Mouse (Mus musculus) liver, embryonic 12.5 days (tissue): Measurements from ENCODE around the gene Kcnab2. TPM values are rescaled to one million over a fixed set of nuclear protein-coding genes. Genes with fewer than 3 reads are reported as not detected.

Experiments used
- ATAC-seq: fragments of 200-750 bp; cut with Nextera tagmentation; 2 replicates; pipeline ENCODE4 v1.8.0; 2017; ENCODE audit warnings: moderate number of reproducible peaks, mild to moderate bottlenecking, moderate library complexity
- H3K27ac ChIP-seq: fragments of 300-500 bp; sonication (generic); 2 replicates; pipeline ENCODE4 v1.5.1; 2016; ENCODE audit warnings: mild to moderate bottlenecking
- H3K27me3 ChIP-seq: fragments of 300-500 bp; sonication (generic); replicated peaks from 2 replicates; pipeline ENCODE4 v1.6.1; 2016; ENCODE audit warnings: mild to moderate bottlenecking, moderate library complexity
- H3K36me3 ChIP-seq: fragments of 300-500 bp; sonication (generic); 2 replicates; pipeline ENCODE4 v1.6.1; 2016; ENCODE audit warnings: mild to moderate bottlenecking, moderate library complexity
- H3K4me1 ChIP-seq: fragments of 300-500 bp; sonication (generic); 2 replicates; pipeline ENCODE4 v1.6.1; 2016
- H3K4me2 ChIP-seq: fragments of 300-500 bp; sonication (generic); 2 replicates; pipeline ENCODE4 v1.6.1; 2016; ENCODE audit warnings: mild to moderate bottlenecking, moderate library complexity
- H3K4me3 ChIP-seq: fragments of 300-500 bp; sonication (generic); 2 replicates; pipeline ENCODE4 v1.5.1; 2016; ENCODE audit warnings: mild to moderate bottlenecking, moderate library complexity
- H3K9ac ChIP-seq: fragments of 300-500 bp; sonication (generic); 2 replicates; pipeline ENCODE4 v1.6.1; 2016; ENCODE audit warnings: mild to moderate bottlenecking, moderate library complexity
- H3K9me3 ChIP-seq: fragments of 300-500 bp; sonication (generic); replicated peaks from 2 replicates; pipeline ENCODE4 v1.6.1; 2016; ENCODE audit warnings: mild to moderate bottlenecking, moderate library complexity
- WGBS: fragments of 180-500 bp; shearing (Covaris S2); methylation state at CpG from one replicate; pipeline ENCODE4 v1.1.7; 2016; ENCODE audit not compliant: insufficient replicate concordance; 5-methylcytosine and 5-hydroxymethylcytosine counted together
- polyA plus RNA-seq: library from polyadenylated mRNA; unstranded; fragments of >200 nt; fragmentation: Nextera tagmentation; extraction: Ambion mirVana; gene quantifications from 2 replicates; pipeline ENCODE4 v1.2.1, GENCODE M21; 2016

Kcnab2 gene
- polyA plus RNA-seq, 1 experiment from 2014 or later: 8.3 TPM

DNA sequence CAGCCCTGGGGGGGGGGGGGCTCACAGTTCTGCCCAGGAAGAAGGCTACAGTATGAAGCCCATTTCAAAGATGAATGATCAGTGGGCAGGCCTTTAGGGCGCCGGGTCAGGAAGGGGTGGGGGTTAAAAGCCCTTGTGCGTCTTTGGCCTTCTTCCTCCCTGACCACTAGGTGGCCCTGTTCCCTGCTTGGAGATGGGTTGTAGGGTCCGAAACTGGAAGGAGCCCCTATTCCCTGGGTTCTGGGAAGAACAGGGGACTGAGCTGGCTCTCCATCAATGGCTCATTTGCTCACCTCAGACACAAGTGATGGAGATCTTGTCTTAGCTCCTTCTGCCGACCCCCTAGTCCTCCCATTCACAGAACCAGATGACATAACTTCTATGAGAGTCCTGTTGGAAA, 134.4 kb downstream of the Kcnab2 start:
- Histone ChIP-seq H3K4me2 (no peak overlapping the region), H3K27ac (no peak overlapping the region), H3K36me3 (no peaks in the 10 kb centered on the region), H3K4me3 (no peak overlapping the region), H3K27me3 (peaks cover 86% of the 10 kb centered on the region), H3K9ac (no peak overlapping the region), H3K4me1 (peaks cover 39% of the 10 kb centered on the region), H3K9me3 (no peaks in the 10 kb centered on the region)
- 9% methylated on average over 5 of the region's 5 CpGs for WGBS
- ATAC-seq: no peak

Other genes with a start within 250 kb of the Kcnab2 start
- gene Gpr153, start 203.6 kb downstream of the Kcnab2 start, polyA plus RNA-seq: 2.1 and 2.4 TPM in 2 replicates
- not detected in 2 replicates for gene Hes3, start 186.2 kb downstream of the Kcnab2 start, polyA plus RNA-seq
- 11.8 and 14.4 TPM in 2 replicates for gene Icmt, start 180.6 kb downstream of the Kcnab2 start, polyA plus RNA-seq
- 0.26 and 0.42 TPM in 2 replicates for gene Rnf207, start 158.9 kb downstream of the Kcnab2 start, polyA plus RNA-seq
- gene Rpl22, start 152.1 kb downstream of the Kcnab2 start, polyA plus RNA-seq: 385 and 404 TPM in 2 replicates
- 0.01 and 0.02 TPM in 2 replicates for gene Chd5, start 139.2 kb downstream of the Kcnab2 start, polyA plus RNA-seq
- 0.39 and 0.41 TPM in 2 replicates for gene Nphp4, start 1.2 kb downstream of the Kcnab2 start, polyA plus RNA-seq